Mouse (Mus musculus) liver, embryonic 14.5 days (tissue): ENCODE measurements around the gene Clcn1. TPM values are rescaled to one million over a fixed set of nuclear protein-coding genes. Genes with fewer than 3 reads are reported as not detected.

Experiments used
- ATAC-seq: fragments of 200-750 bp; cut with Nextera tagmentation; 2 replicates; pipeline ENCODE4 v1.8.0; 2017; ENCODE audit warnings: moderate number of reproducible peaks, mild to moderate bottlenecking, moderate library complexity; ENCODE audit not compliant: insufficient read depth
- DNase-seq, 3 experiments: peaks; one replicate each; pipeline ENCODE4 v3.0.0-alpha.2; 2012 to 2013; ENCODE audit warnings: low read depth in 3 of 3, low spot score in 3 of 3
- H3K27ac ChIP-seq: fragments of 300-500 bp; sonication (generic); 2 replicates; pipeline ENCODE4 v1.5.1; 2014; ENCODE audit warnings: moderate library complexity, mild to moderate bottlenecking, control low read depth, inconsistent platforms
- H3K27me3 ChIP-seq: fragments of 300-500 bp; sonication (generic); 2 replicates; pipeline ENCODE4 v1.6.1; 2014; ENCODE audit warnings: mild to moderate bottlenecking, low read length, moderate library complexity; ENCODE audit not compliant: control insufficient read depth, insufficient read depth
- H3K36me3 ChIP-seq: fragments of 300-500 bp; sonication (generic); replicated peaks from 2 replicates; pipeline ENCODE4 v1.6.1; 2014; ENCODE audit warnings: low read depth; ENCODE audit not compliant: control insufficient read depth, insufficient read depth
- H3K4me1 ChIP-seq, 2 experiments: fragments of 200-500 bp in 1 of 2; fragments of 300-500 bp in 1 of 2; sonication (generic) in 1 of 2; replicated peaks; 2 replicates each; pipeline ENCODE4 v1.6.1; 2012 to 2014; ENCODE audit warnings: antibody characterized with exemption in 1 of 2, inconsistent platforms in 1 of 2, low read length in 1 of 2; ENCODE audit not compliant: control insufficient read depth in 2 of 2, insufficient read depth in 2 of 2
- H3K4me2 ChIP-seq: fragments of 300-500 bp; sonication (generic); 2 replicates; pipeline ENCODE4 v1.6.1; 2014; ENCODE audit warnings: low read depth, mild to moderate bottlenecking, control low read depth, moderate library complexity
- H3K4me3 ChIP-seq, 2 experiments: fragments of 200-500 bp in 1 of 2; fragments of 300-500 bp in 1 of 2; sonication (generic) in 1 of 2; 2 replicates each; pipeline ENCODE4 v1.5.1; 2012 to 2014; ENCODE audit warnings: low read depth in 2 of 2, low read length in 2 of 2, mild to moderate bottlenecking in 2 of 2, control low read depth in 1 of 2, inconsistent platforms in 1 of 2, moderate library complexity in 1 of 2; ENCODE audit not compliant: insufficient read depth in 1 of 2
- H3K9ac ChIP-seq: fragments of 300-500 bp; sonication (generic); replicated peaks from 2 replicates; pipeline ENCODE4 v1.6.1; 2014; ENCODE audit warnings: mild to moderate bottlenecking, control low read depth, moderate library complexity
- H3K9me3 ChIP-seq: fragments of 300-500 bp; sonication (generic); 2 replicates; pipeline ENCODE4 v1.6.1; 2016; ENCODE audit warnings: low read length, mixed read lengths; ENCODE audit not compliant: control insufficient read depth
- CTCF ChIP-seq: IDR thresholded peaks from 2 replicates; pipeline ENCODE4 v1.5.1; 2016; ENCODE audit warnings: antibody characterized with exemption, low read depth, control low read depth
- EP300 ChIP-seq: IDR thresholded peaks from 2 replicates; pipeline ENCODE4 v1.6.1; 2016; ENCODE audit warnings: antibody characterized with exemption, low read depth
- WGBS: fragments of 180-500 bp; shearing (Covaris S2); extraction: QIAGEN DNeasy Blood & Tissue Kit; methylation state at CpG from one replicate; pipeline ENCODE4 v1.1.7; 2014; ENCODE audit not compliant: insufficient replicate concordance; 5-methylcytosine and 5-hydroxymethylcytosine counted together
- polyA plus RNA-seq, 2 experiments: library from polyadenylated mRNA; depleted of rRNA in 1 of 2; stranded (reverse) in 1 of 2; unstranded in 1 of 2; fragments of >200 nt; fragmentation: Nextera tagmentation in 1 of 2; extraction: Ambion mirVana in 1 of 2; gene quantifications; 2 replicates each; pipeline versions ENCODE4 v1.2.1 to v1.2.3; 2012 to 2014

The Clcn1 gene
- polyA plus RNA-seq, 2 experiments, result 0.30 TPM; not detected in 1

GRCm38 (mm10) chr6:42365215-42365614 lies 78.7 kb downstream of the Clcn1 start:
- Histone ChIP-seq H3K9ac (no peak overlapping the region), H3K4me1 (peaks cover 0 to 6% of the 10 kb centered on the region in 2 experiments; a peak in 2 of 4 replicates), H3K9me3 (no peaks in the 10 kb centered on the region), H3K27ac (no peak overlapping the region), H3K4me2 (no peak overlapping the region), H3K36me3 (no peaks in the 10 kb centered on the region), H3K27me3 (no peaks in the 10 kb centered on the region), H3K4me3 (no peak overlapping the region)
- TF ChIP-seq CTCF (no peak), EP300 (no peak)
- DNase-seq (no peak), ATAC-seq (no peak)
- WGBS, result 65% methylated on average over 6 of the region's 6 CpGs

Other genes starting within 250 kb of the Clcn1 start
- gene Sva, start 248.3 kb upstream of the Clcn1 start, polyA plus RNA-seq (2012; rRNA removed), result not detected in 2 replicates
- gene Sva, start 248.3 kb upstream of the Clcn1 start, polyA plus RNA-seq (2014; fragmentation: Nextera tagmentation; extraction: Ambion mirVana), result not detected in 2 replicates
- not detected in 2 replicates for gene Tas2r139, start 145.7 kb upstream of the Clcn1 start, polyA plus RNA-seq (2012; rRNA removed)
- gene Tas2r139, start 145.7 kb upstream of the Clcn1 start, polyA plus RNA-seq (2014; fragmentation: Nextera tagmentation; extraction: Ambion mirVana), result not detected in 2 replicates
- not detected in 2 replicates for gene Tas2r144, start 71.4 kb upstream of the Clcn1 start, polyA plus RNA-seq (2012; rRNA removed)
- not detected in 2 replicates for gene Tas2r144, start 71.4 kb upstream of the Clcn1 start, polyA plus RNA-seq (2014; fragmentation: Nextera tagmentation; extraction: Ambion mirVana)
- gene Gstk1, start 40.8 kb upstream of the Clcn1 start, polyA plus RNA-seq (2012; rRNA removed), result 4.0 and 4.7 TPM in 2 replicates
- gene Gstk1, start 40.8 kb upstream of the Clcn1 start, polyA plus RNA-seq (2014; fragmentation: Nextera tagmentation; extraction: Ambion mirVana), result 5.6 and 6.3 TPM in 2 replicates
- gene Tmem139, start 24.7 kb upstream of the Clcn1 start, polyA plus RNA-seq (2012; rRNA removed), result 0.02 and 0.03 TPM in 2 replicates
- gene Tmem139, start 24.7 kb upstream of the Clcn1 start, polyA plus RNA-seq (2014; fragmentation: Nextera tagmentation; extraction: Ambion mirVana), result not detected in 2 replicates
- gene Casp2, start 21.7 kb upstream of the Clcn1 start, polyA plus RNA-seq (2012; rRNA removed), result 26.1 and 27.0 TPM in 2 replicates
- 21.9 and 25.0 TPM in 2 replicates for gene Casp2, start 21.7 kb upstream of the Clcn1 start, polyA plus RNA-seq (2014; fragmentation: Nextera tagmentation; extraction: Ambion mirVana)
- 0.08 TPM in 2 replicates for gene Fam131b, start 38.0 kb downstream of the Clcn1 start, polyA plus RNA-seq (2012; rRNA removed)
- gene Fam131b, start 38.0 kb downstream of the Clcn1 start, polyA plus RNA-seq (2014; fragmentation: Nextera tagmentation; extraction: Ambion mirVana), result 0.06 TPM in 1 of 2 replicates, not detected in the other
- gene Zyx, start 62.9 kb downstream of the Clcn1 start, polyA plus RNA-seq (2012; rRNA removed), result 26.7 and 27.7 TPM in 2 replicates
- 30.2 and 36.5 TPM in 2 replicates for gene Zyx, start 62.9 kb downstream of the Clcn1 start, polyA plus RNA-seq (2014; fragmentation: Nextera tagmentation; extraction: Ambion mirVana)
- 3.5 and 4.0 TPM in 2 replicates for gene Epha1, start 86.6 kb downstream of the Clcn1 start, polyA plus RNA-seq (2012; rRNA removed)
- gene Epha1, start 86.6 kb downstream of the Clcn1 start, polyA plus RNA-seq (2014; fragmentation: Nextera tagmentation; extraction: Ambion mirVana), result 1.4 and 1.7 TPM in 2 replicates
- not detected in 2 replicates for gene Tas2r143, start 113.6 kb downstream of the Clcn1 start, polyA plus RNA-seq (2012; rRNA removed)
- gene Tas2r143, start 113.6 kb downstream of the Clcn1 start, polyA plus RNA-seq (2014; fragmentation: Nextera tagmentation; extraction: Ambion mirVana), result not detected in 2 replicates
- gene Tas2r135, start 118.7 kb downstream of the Clcn1 start, polyA plus RNA-seq (2012; rRNA removed), result not detected in 2 replicates
- gene Tas2r135, start 118.7 kb downstream of the Clcn1 start, polyA plus RNA-seq (2014; fragmentation: Nextera tagmentation; extraction: Ambion mirVana), result not detected in 2 replicates
- gene Tas2r126, start 147.8 kb downstream of the Clcn1 start, polyA plus RNA-seq (2012; rRNA removed), result not detected in 2 replicates
- not detected in 2 replicates for gene Tas2r126, start 147.8 kb downstream of the Clcn1 start, polyA plus RNA-seq (2014; fragmentation: Nextera tagmentation; extraction: Ambion mirVana)
- not detected in 2 replicates for gene Olfr458, start 178.5 kb downstream of the Clcn1 start, polyA plus RNA-seq (2012; rRNA removed)
- not detected in 2 replicates for gene Olfr458, start 178.5 kb downstream of the Clcn1 start, polyA plus RNA-seq (2014; fragmentation: Nextera tagmentation; extraction: Ambion mirVana)
- not detected in 2 replicates for gene Olfr457, start 189.7 kb downstream of the Clcn1 start, polyA plus RNA-seq (2012; rRNA removed)
- not detected in 2 replicates for gene Olfr457, start 189.7 kb downstream of the Clcn1 start, polyA plus RNA-seq (2014; fragmentation: Nextera tagmentation; extraction: Ambion mirVana)
- gene Olfr456, start 200.5 kb downstream of the Clcn1 start, polyA plus RNA-seq (2012; rRNA removed), result not detected in 2 replicates
- not detected in 2 replicates for gene Olfr456, start 200.5 kb downstream of the Clcn1 start, polyA plus RNA-seq (2014; fragmentation: Nextera tagmentation; extraction: Ambion mirVana)